Mouse (Mus musculus) Patski (cell line): Measurements from ENCODE around the gene Tmem114. TPM values are rescaled to one million over a fixed set of nuclear protein-coding genes. Genes with fewer than 3 reads are reported as not detected.

ENCODE experiments used
- ATAC-seq: fragments of 100-300 bp; one replicate; pipeline ENCODE4 v1.8.0; 2021
- CTCF ChIA-PET: fragments of 350-600 bp; sonication (Branson Sonifier 250); formaldehyde crosslinking; loops from one replicate; lab custom pipeline; 2022; ENCODE audit warnings: inconsistent platforms; lab: Charles Lee
- POLR2A ChIA-PET: fragments of 350-600 bp; sonication (Branson Sonifier 250); formaldehyde crosslinking; loops from one replicate; lab custom pipeline; 2022; ENCODE audit warnings: antibody characterized with exemption, inconsistent platforms; lab: Charles Lee
- DNase-seq: peaks from one replicate; pipeline ENCODE4 v3.0.0-alpha.2; 2011; ENCODE audit warnings: low read depth, low spot score
- H3K27me3 ChIP-seq: fragments of 371-371 bp; one replicate; pipeline ENCODE4 v1.5.1; 2021
- CTCF ChIP-seq: fragments of 100-300 bp; IDR thresholded peaks from one replicate; pipeline ENCODE4 v1.5.1; 2021
- in situ Hi-C: fragments of 300-500 bp; cut with MboI; formaldehyde crosslinking; loops from 3 replicates; pipeline ENCODE4 v1.11.1; 2018; ENCODE audit warnings: low pct_unique_long_range_greater_than_20kb, mixed read lengths
- polyA plus RNA-seq: library from polyadenylated mRNA; unstranded; gene quantifications from one replicate; pipeline ENCODE4 v1.2.3, GENCODE M21; 2021

Gene Tmem114
- polyA plus RNA-seq, 1 experiment from 2014 or later = not detected

GRCm38 (mm10) chr16:8413441-8413840, 11.5 kb downstream of the Tmem114 start:
- TF ChIP-seq CTCF = no peak
- H3K27me3 ChIP-seq = peaks cover 33% of the 10 kb centered on the region
- CTCF ChIA-PET = interaction anchor here (1.5 to 4.2 kb wide), 4 partner anchors 9 to 260 kb away, joined by 5 to 25 read pairs (median 9); partner anchors contain the start of gene Carhsp1
- POLR2A ChIA-PET = no interaction called here
- in situ Hi-C loops = loop anchor here (5.0 to 10.0 kb wide), 4 partner anchors 79 to 459 kb away; no protein-coding TSS in a partner anchor
- ATAC-seq (no peak), DNase-seq (no peak)

DNA sequence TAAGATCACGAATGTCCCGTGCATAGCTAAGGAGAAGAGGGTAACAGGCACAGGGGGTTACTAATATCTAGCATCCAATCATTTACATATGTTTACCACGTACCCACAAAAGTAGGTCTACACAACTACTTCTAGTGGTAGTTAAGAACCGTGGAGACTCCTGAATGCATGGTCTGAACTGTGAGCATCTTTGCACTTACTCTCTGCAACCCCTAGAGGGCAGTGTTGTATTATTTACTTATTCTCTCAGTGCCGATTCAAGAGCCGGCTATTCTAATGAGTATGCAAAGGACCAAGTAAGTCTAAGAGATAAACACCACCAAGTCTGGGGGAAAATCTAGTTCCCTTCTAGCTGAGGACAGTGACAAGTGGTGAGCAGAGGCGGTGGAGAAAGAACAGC, 12.7 kb downstream of the Tmem114 start:
- CTCF ChIA-PET = interaction anchor here (0.7 to 4.2 kb wide), 14 partner anchors 9 to 357 kb away, joined by 3 to 25 read pairs (median 4); partner anchors contain the start of genes Carhsp1, Pmm2 and Tmem186
- ATAC-seq (peak; percentile 71), DNase-seq (peak; percentile 19)
- peaks cover 27% of the 10 kb centered on the region for H3K27me3 ChIP-seq
- TF ChIP-seq CTCF = peak; percentile 74
- POLR2A ChIA-PET = no interaction called here
- in situ Hi-C loops = loop anchor here (5.0 to 10.0 kb wide), 4 partner anchors 80 to 460 kb away; no protein-coding TSS in a partner anchor

GRCm38 (mm10) chr16:8409197-8409596, 15.7 kb downstream of the Tmem114 start:
- H3K27me3 ChIP-seq = peaks cover 23% of the 10 kb centered on the region
- no peak for DNase-seq
- peak; percentile 9 for TF ChIP-seq CTCF
- CTCF ChIA-PET = no interaction called here
- POLR2A ChIA-PET = no interaction called here
- in situ Hi-C loops = no loop called here
- ATAC-seq = no peak

DNA sequence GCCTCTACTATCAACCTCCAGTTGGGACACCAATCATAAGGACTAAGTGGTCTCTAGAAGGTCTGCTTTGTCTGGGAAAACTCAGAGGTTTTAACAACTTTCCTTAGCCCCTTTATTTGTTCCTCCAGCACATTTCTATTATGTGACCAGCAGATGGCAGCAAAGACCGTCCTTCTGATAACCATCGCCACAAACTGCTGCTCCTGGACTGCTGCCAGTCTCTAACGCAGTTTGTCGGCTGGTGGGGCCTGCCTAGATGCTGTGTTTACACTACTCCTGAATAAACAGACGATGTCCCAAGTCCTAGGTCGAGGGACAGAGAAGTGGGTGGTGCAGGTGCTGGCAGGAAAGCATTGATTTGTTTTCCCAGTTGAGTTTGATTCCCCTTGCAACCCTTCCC, 18.2 kb downstream of the Tmem114 start:
- POLR2A ChIA-PET = no interaction called here
- CTCF ChIA-PET = no interaction called here

DNA sequence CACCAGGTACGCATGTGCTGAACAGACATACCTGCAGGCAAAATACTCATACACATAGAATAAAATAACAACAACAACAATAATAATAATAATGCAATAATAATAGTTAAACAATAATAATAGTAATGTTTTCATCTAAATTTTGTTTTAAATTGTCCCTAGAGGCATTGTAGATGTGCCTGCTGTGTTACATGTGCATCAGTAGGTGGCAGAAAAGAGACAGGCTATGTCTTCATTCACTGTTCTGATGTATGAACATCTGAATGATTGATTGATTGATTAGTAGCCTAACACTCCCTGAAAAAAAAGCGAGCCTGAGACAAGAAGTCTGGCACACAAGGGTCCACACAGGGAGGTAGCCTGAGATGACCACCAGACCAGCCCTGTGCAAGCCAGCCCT, 22.3 kb downstream of the Tmem114 start:
- no peak for DNase-seq
- peaks cover 5% of the 10 kb centered on the region for H3K27me3 ChIP-seq
- CTCF ChIA-PET = no interaction called here
- no peak for ATAC-seq
- POLR2A ChIA-PET = no interaction called here
- in situ Hi-C loops = no loop called here
- no peak for TF ChIP-seq CTCF

More for the DNA sequence above, 18.2 kb downstream of the Tmem114 start:
- H3K27me3 ChIP-seq = peaks cover 19% of the 10 kb centered on the region
- TF ChIP-seq CTCF = peak; percentile 72
- no peak for ATAC-seq
- DNase-seq = no peak
- in situ Hi-C loops = no loop called here

GRCm38 (mm10) chr16:8401171-8401955, 23.6 kb downstream of the Tmem114 start:
- ATAC-seq (no peak), DNase-seq (no peak)
- H3K27me3 ChIP-seq = peaks cover 5% of the 10 kb centered on the region
- in situ Hi-C loops = no loop called here
- ChIA-PET CTCF (no interaction called here), POLR2A (no interaction called here)
- TF ChIP-seq CTCF = no peak

DNA sequence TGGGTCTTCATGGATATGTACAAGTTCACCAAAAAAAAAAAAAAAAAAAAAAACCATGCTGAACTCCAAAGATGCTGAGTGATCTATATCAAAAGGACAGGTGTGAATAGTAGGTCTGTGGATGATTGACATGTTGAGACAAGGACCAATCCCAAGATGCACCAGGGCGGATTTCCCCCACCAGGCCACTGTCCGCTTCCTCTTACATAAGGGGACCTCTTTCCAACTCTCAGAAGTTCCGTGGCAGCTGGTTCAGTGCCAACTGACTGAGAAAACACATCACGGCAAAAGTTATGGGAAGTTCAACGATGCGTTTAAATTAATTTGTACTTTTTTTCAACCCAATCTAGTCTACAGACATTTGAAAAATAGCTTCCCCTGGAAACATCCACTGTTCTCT, 25.1 kb downstream of the Tmem114 start:
- POLR2A ChIA-PET = no interaction called here
- ATAC-seq = no peak
- H3K27me3 ChIP-seq = peaks cover 9% of the 10 kb centered on the region
- CTCF ChIA-PET = no interaction called here
- in situ Hi-C loops = no loop called here
- no peak for TF ChIP-seq CTCF
- no peak for DNase-seq

DNA sequence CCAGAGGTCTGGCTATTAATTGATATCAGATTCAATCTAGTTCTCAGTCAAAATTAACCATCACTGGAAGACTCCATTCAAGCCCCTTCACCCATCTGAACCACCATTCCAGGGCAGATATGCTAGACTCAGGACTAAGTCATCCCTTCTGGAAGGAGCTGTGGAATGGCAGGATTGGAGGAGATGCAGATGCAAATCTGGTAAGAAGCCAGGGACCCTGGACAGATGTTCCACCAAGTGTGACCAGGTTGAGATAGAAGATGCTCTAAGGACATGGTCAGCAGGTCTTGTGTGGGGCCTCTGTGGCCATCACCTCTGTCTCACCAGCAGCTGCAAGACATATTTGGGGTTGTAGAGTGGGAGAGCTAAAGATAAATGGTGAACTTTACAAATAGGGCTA, 30.0 kb downstream of the Tmem114 start:
- CTCF ChIA-PET = no interaction called here
- ATAC-seq (no peak), DNase-seq (no peak)
- POLR2A ChIA-PET = no interaction called here
- peaks cover 7% of the 10 kb centered on the region for H3K27me3 ChIP-seq
- in situ Hi-C loops = no loop called here
- TF ChIP-seq CTCF = no peak

DNA sequence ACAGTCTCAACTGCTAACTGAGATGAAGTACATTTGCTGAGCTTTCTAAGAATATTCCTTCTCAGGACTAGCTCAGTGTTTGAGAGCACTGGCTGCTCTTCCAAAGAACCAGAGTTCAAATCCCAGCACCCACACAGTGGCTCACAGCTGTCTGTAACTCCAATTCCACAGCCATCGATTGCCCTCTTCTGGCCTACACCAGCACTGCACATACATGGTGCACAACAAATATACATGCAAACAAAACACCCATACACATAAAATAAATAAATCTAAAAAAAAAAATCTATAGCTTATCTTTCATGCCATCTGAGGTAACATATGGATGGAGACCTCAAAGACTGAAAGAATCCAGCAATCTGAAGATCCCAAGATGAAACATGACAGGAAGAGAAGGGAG, 36.4 kb downstream of the Tmem114 start:
- CTCF ChIA-PET = no interaction called here

DNA sequence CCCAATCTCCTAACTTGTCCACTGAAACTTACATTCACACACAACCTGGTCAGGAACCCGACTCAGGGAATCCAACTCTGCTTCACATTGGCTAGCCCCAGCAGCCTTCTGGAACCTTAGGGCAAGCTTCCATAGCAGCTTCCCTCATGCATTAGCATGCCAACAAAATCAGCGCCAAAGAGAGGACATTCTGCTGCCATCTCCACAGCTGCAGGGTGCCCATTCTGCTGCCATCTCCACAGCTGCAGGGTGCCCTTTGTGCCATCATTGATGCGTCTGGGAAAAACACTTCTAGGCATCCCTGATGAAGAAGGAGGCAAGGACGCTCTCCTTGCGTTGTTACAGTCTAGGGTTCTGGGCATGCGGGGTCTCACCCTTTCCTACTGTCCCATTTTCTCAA, 38.5 kb downstream of the Tmem114 start:
- in situ Hi-C loops = no loop called here
- H3K27me3 ChIP-seq = peaks cover 34% of the 10 kb centered on the region
- ATAC-seq (no peak), DNase-seq (no peak)
- CTCF ChIA-PET = no interaction called here
- no peak for TF ChIP-seq CTCF
- POLR2A ChIA-PET = no interaction called here

More for the DNA sequence above, 36.4 kb downstream of the Tmem114 start:
- ATAC-seq (no peak), DNase-seq (no peak)
- POLR2A ChIA-PET = interaction anchor here (0.6 kb wide), 1 partner anchor 1296 kb away, joined by 6 read pairs; no protein-coding TSS in a partner anchor
- in situ Hi-C loops = no loop called here
- TF ChIP-seq CTCF = peak; percentile 29
- peaks cover 31% of the 10 kb centered on the region for H3K27me3 ChIP-seq

DNA sequence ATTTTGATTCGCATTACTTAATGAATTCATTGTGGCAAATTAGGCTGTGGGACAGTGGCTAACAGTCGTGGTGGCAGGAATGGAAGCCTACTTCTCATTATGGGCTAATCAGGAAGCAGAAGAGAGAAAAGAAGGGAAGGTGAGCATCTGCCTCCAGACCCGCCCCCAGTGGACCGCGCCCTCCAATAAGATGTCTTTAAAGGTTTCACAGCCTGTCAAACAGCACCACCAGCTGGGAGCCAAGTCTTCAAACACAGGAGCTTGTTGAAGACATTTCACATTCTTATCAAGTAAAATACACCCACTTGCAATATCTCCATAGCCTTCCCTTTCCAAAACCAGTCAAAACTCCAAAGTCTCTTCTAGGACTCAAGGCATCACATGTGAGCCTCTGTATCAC, 39.3 kb downstream of the Tmem114 start:
- H3K27me3 ChIP-seq = peaks cover 33% of the 10 kb centered on the region
- CTCF ChIA-PET = no interaction called here
- in situ Hi-C loops = no loop called here
- DNase-seq (no peak), ATAC-seq (no peak)
- TF ChIP-seq CTCF = no peak
- POLR2A ChIA-PET = no interaction called here
